Mouse (Mus musculus) thymus, adult 2 months (tissue): ENCODE data around the gene Prdm10. TPM values are rescaled to one million over a fixed set of nuclear protein-coding genes. Genes with fewer than 3 reads are reported as not detected.

Experiments
- DNase-seq: peaks from one replicate; pipeline ENCODE4 v3.0.0; 2021
- H3K27ac ChIP-seq: fragments of 200-500 bp; 2 replicates; pipeline ENCODE4 v1.5.1; 2012; ENCODE audit warnings: low read length, control low read depth; ENCODE audit not compliant: control insufficient read depth, insufficient read depth
- H3K27me3 ChIP-seq: fragments of 200-500 bp; 2 replicates; pipeline ENCODE4 v1.6.1; 2012; ENCODE audit warnings: mild to moderate bottlenecking, low read length, moderate library complexity, mixed read lengths; ENCODE audit not compliant: control insufficient read depth, insufficient read depth
- H3K36me3 ChIP-seq: fragments of 200-500 bp; 2 replicates; pipeline ENCODE4 v1.6.1; 2012; ENCODE audit warnings: mild to moderate bottlenecking, low read length, moderate library complexity; ENCODE audit not compliant: control insufficient read depth, insufficient read depth
- H3K4me1 ChIP-seq: fragments of 200-500 bp; replicated peaks from 2 replicates; pipeline ENCODE4 v1.6.1; 2012; ENCODE audit warnings: low read length; ENCODE audit not compliant: control insufficient read depth, insufficient read depth
- H3K4me3 ChIP-seq: fragments of 200-500 bp; 2 replicates; pipeline ENCODE4 v1.5.1; 2012; ENCODE audit warnings: mild to moderate bottlenecking, low read length, control low read depth, moderate library complexity; ENCODE audit not compliant: control insufficient read depth, insufficient read depth
- CTCF ChIP-seq: fragments of 200-500 bp; IDR thresholded peaks from 2 replicates; pipeline ENCODE4 v1.5.1; 2012; ENCODE audit warnings: mild to moderate bottlenecking, control low read depth, low read length, moderate library complexity, borderline replicate concordance; ENCODE audit not compliant: control insufficient read depth, poor library complexity, insufficient read depth; ENCODE audit errors: extremely low read depth
- POLR2A ChIP-seq: fragments of 200-500 bp; IDR thresholded peaks from 2 replicates; pipeline ENCODE4 v1.6.1; 2012; ENCODE audit warnings: mild to moderate bottlenecking, low read length, control low read depth, moderate library complexity; ENCODE audit not compliant: control insufficient read depth, poor library complexity, insufficient read depth; ENCODE audit errors: extremely low read depth
- WGBS: fragments of 180-500 bp; shearing (Covaris S2); methylation state at CpG from one replicate; pipeline ENCODE4 v1.1.7; 2018; 5-methylcytosine and 5-hydroxymethylcytosine counted together
- polyA plus RNA-seq: library from polyadenylated mRNA; depleted of rRNA; stranded (reverse); fragments of >200 nt; gene quantifications from 2 replicates; pipeline ENCODE4 v1.2.3, GENCODE M21; 2012

Prdm10 gene
- polyA plus RNA-seq, 1 experiment = 21.8 TPM

DNA sequence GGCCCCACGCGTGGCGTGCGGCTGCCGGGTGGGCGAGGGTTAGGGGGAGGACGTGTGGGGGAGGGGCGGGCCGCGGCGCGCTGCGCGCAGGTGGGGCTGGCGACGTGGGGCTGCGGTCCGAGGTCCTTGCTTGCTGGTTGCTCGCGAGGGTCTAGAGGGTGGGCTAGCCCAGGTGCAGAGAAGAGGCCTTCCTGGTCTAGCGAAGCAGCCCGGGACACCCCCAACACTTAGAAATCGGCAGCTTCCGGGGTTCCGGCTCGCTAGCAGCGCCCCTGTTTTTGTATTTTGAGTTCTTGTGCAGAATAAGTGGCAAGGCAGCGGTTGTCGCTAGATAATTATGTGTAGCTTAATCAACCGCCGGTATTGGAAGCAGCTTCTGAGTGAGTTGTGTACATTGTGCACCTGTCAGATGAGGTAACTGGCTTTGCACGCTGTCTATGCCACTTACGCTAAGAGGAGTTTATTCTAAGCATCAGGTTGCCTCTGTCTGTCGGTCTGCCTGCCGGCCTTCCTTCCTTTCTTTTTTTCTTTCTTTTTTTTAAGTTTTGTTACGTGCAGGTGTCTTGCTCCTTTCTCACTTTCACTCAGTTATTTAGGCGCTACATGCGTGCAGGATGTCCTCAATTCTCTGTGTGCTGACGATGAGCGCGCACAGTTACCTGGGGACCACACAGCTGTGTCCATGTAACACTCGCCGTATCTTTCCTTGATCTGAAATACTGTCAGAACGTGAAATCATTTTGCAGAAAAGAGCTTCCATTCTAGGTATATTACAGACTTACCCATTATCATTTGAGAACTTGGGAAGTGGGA is 106.2 kb downstream of the Prdm10 start:
- peak overlapping the region; percentile 53; the same call in 1 of the 2 replicates for H3K27ac ChIP-seq
- 3% methylated on average over 44 of the region's 44 CpGs for WGBS
- peaks cover 10% of the 10 kb centered on the region for H3K36me3 ChIP-seq
- DNase-seq = peak; percentile 64
- H3K4me3 ChIP-seq = peak overlapping the region; percentile 63
- no peak for TF ChIP-seq CTCF
- TF ChIP-seq POLR2A = no peak
- H3K27me3 ChIP-seq = no peaks in the 10 kb centered on the region
- H3K4me1 ChIP-seq = peaks cover 9% of the 10 kb centered on the region; the same call in 1 of the 2 replicates

- WGBS = 90% methylated on average over 5 of the region's 5 CpGs
- Histone ChIP-seq H3K27ac (no peak overlapping the region), H3K27me3 (no peaks in the 10 kb centered on the region), H3K36me3 (peaks cover 16% of the 10 kb centered on the region), H3K4me3 (no peak overlapping the region), H3K4me1 (peaks cover 9% of the 10 kb centered on the region; the same call in 1 of the 2 replicates)
- TF ChIP-seq CTCF (no peak), POLR2A (no peak)
- no peak for DNase-seq
Observed at GRCm38 (mm10) chr9:31387206-31387605, 106.9 kb downstream of the Prdm10 start.

DNA sequence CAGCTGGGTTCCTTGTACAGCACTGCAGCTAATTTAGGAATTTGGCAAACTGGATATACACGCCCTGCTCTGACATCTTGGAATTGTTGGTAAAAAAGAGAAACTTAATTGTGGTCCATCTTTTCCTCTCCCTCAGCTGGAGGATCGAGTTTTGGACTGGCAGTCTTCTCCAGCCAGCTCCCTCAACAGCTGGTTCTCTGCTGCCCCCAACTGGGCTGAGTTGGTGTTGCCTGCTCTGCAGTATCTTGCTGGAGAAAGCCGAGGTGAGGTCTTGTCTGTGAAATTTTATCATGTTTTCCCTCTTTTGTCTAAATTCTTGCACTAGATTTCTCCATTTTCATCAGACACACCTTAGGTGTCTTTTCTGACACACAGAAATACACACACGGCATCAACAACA is 120.1 kb downstream of the Prdm10 start:
- TF ChIP-seq CTCF = peak; percentile 63; the same call in 1 of the 2 replicates
- no peak for TF ChIP-seq POLR2A
- Histone ChIP-seq H3K4me3 (no peak overlapping the region), H3K36me3 (peaks cover 97% of the 10 kb centered on the region), H3K4me1 (no peaks in the 10 kb centered on the region), H3K27me3 (no peaks in the 10 kb centered on the region), H3K27ac (no peak overlapping the region)
- 65% methylated on average over 4 of the region's 4 CpGs for WGBS
- DNase-seq = peak; percentile 73

- no peak overlapping the region for H3K27ac ChIP-seq
- no peak overlapping the region for H3K4me3 ChIP-seq
- peaks cover 82% of the 10 kb centered on the region for H3K36me3 ChIP-seq
- no peaks in the 10 kb centered on the region for H3K4me1 ChIP-seq
- H3K27me3 ChIP-seq = no peaks in the 10 kb centered on the region
- TF ChIP-seq CTCF (no peak), POLR2A (no peak)
- WGBS = 94% methylated on average over 2 of the region's 2 CpGs
- DNase-seq = no peak
Observed at GRCm38 (mm10) chr9:31404311-31404710, 124.0 kb downstream of the Prdm10 start.

DNA sequence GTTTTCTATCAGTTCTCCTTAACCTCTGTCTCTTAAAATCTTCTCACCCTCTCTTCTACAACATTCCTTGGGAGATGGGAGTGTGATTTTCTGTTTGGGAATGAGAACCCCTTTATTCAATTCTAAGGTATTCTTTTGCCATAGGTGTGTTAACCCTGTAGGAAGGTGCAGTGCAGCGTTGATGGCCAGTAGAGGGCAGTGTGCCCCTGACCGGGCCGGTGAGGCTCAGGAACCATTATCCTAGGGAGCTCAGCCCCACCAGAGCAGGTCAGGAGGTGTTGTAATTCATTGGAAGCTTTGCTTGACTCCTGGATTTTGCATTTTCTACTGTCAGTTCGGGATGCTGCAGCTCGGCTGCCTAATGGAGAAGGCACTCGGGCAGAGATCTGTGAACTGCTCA is 124.9 kb downstream of the Prdm10 start:
- Histone ChIP-seq H3K36me3 (peaks cover 84% of the 10 kb centered on the region), H3K27me3 (no peaks in the 10 kb centered on the region), H3K27ac (no peak overlapping the region), H3K4me1 (no peaks in the 10 kb centered on the region), H3K4me3 (no peak overlapping the region)
- WGBS = 82% methylated on average over 6 of the region's 6 CpGs
- peak; percentile 22 for DNase-seq
- TF ChIP-seq POLR2A (no peak), CTCF (peak; percentile 80)

DNA sequence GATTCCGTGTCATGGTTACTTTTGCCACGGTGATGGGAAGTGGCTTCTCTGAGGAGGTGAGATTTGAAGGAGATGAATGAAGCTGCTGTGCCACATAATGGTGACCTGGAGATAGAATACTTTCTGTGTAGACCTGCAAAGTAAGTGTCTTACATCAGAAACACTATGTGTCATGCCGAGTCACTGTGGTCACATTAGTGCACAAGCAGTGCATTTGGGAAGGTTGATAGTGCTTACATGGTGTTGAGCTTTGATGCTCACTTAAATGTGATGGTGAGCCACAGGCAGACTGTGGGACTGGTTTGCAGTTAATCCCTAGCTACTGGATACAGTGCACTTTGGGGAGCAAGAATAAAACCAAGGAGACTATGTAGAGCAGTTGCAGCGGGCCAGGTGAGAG is 131.8 kb downstream of the Prdm10 start:
- Histone ChIP-seq H3K27ac (no peak overlapping the region), H3K4me1 (no peaks in the 10 kb centered on the region), H3K4me3 (no peak overlapping the region), H3K36me3 (peaks cover 92% of the 10 kb centered on the region), H3K27me3 (no peaks in the 10 kb centered on the region)
- no peak for TF ChIP-seq POLR2A
- no peak for TF ChIP-seq CTCF
- 68% methylated on average over 4 of the region's 4 CpGs for WGBS
- DNase-seq = no peak
